In genomic region chr2:106692405-106692782, GRCm38 (mm10) we compare ENCODE assay signal across 8 mouse cellular contexts. TPM values are rescaled to one million over a fixed set of nuclear protein-coding genes. Genes with fewer than 3 reads are reported as not detected.
DNase-seq lines count a peak whose midpoint lies in the region; ATAC-seq lines count a peak whose summit lies in the region.

No protein-coding gene starts in this region.

- DNase-seq in cerebellum, adult 11-12 months = peak; percentile 18
- no peak for DNase-seq in cerebellum, adult 9-10 months
- peak; percentile 27 for DNase-seq in right cerebral cortex, adult 18-20 months
- DNase-seq in right cerebral cortex, postnatal 25 days = no peak
- no peak for DNase-seq in limb, embryonic 10.5 days (ENCODE audit: low spot score)
- no peak for DNase-seq in kidney, adult 18-20 months

- no peaks in the 10 kb centered on the region for H3K9me3 ChIP-seq in limb, embryonic 10.5 days (replicated peaks)
- H3K9me3 ChIP-seq in stomach, embryonic 14.5 days (ENCODE audit: control insufficient read depth, low read depth, low read length) = no peaks in the 10 kb centered on the region

- H3K36me3 ChIP-seq in limb, embryonic 10.5 days = no peaks in the 10 kb centered on the region
- H3K36me3 ChIP-seq in stomach, embryonic 14.5 days (ENCODE audit: control insufficient read depth, insufficient read depth, low read length) = no peaks in the 10 kb centered on the region

- peak overlapping the region; percentile 91 for H3K4me3 ChIP-seq in limb, embryonic 10.5 days
- H3K4me3 ChIP-seq in stomach, embryonic 14.5 days (ENCODE audit: low read depth, low read length) = peak overlapping the region; percentile 82; the same call in 1 of the 2 replicates

- 1% methylated on average over 14 of the region's 14 CpGs for WGBS in limb, embryonic 10.5 days
- 4% methylated on average over 14 of the region's 14 CpGs for WGBS in stomach, embryonic 14.5 days

- H3K4me2 ChIP-seq in stomach, embryonic 14.5 days (replicated peaks; ENCODE audit: low read depth, low read length) = peak overlapping the region; percentile 96

- H3K27me3 ChIP-seq in limb, embryonic 10.5 days (ENCODE audit: low read depth, poor library complexity, severe bottlenecking) = no peaks in the 10 kb centered on the region
- no peaks in the 10 kb centered on the region for H3K27me3 ChIP-seq in stomach, embryonic 14.5 days (ENCODE audit: control insufficient read depth, insufficient read depth, low read length)

- peak overlapping the region; percentile 100 for H3K27ac ChIP-seq in limb, embryonic 10.5 days
- no peak overlapping the region for H3K27ac ChIP-seq in stomach, embryonic 14.5 days (ENCODE audit: low read length)

- peaks cover 42% of the 10 kb centered on the region for H3K4me1 ChIP-seq in limb, embryonic 10.5 days
- H3K4me1 ChIP-seq in stomach, embryonic 14.5 days (ENCODE audit: control insufficient read depth, insufficient read depth, low read length) = peaks cover 15% of the 10 kb centered on the region; the same call in 1 of the 2 replicates

- no peak for ATAC-seq in stomach, embryonic 14.5 days (ENCODE audit: insufficient number of reproducible peaks, insufficient read depth, low FRiP score, low read depth)
- ATAC-seq in megakaryocyte progenitor cell, adult 5-6 weeks (replicated peaks; ENCODE audit: poor library complexity) = no peak

- peak overlapping the region; percentile 86; the same call in 1 of the 2 replicates for H3K9ac ChIP-seq in stomach, embryonic 14.5 days (replicated peaks; ENCODE audit: low read depth, low read length)

RNA-seq across cellular contexts. Expression of gene Mpped2, which starts 0.7 kb away (rescaled TPM):
- 64.3 and 106 TPM in 2 replicates for polyA plus RNA-seq in limb, embryonic 10.5 days (2016; fragmentation: Nextera tagmentation; extraction: Ambion mirVana)
- 45.7 and 52.9 TPM in 2 replicates for polyA plus RNA-seq in stomach, embryonic 14.5 days (2014; fragmentation: Nextera tagmentation; extraction: Ambion mirVana)
- 0.25 and 1.3 TPM in 2 replicates for total RNA-seq in megakaryocyte progenitor cell, adult 5-6 weeks (2015)
- total RNA-seq in megakaryocyte progenitor cell, adult 5-6 weeks (2017) = 0.30 TPM in 1 of 2 replicates, not detected in the other

Comparison
In these comparisons a context has a peak if more than half of its experiments do, and no peak if none do; other contexts are left out.
1. DNase-seq: peak in cerebellum, adult 11-12 months (single experiment) and right cerebral cortex, adult 18-20 months (single experiment); none in cerebellum, adult 9-10 months (single experiment), right cerebral cortex, postnatal 25 days (single experiment), limb, embryonic 10.5 days (single experiment) and kidney, adult 18-20 months (single experiment).